Mouse (Mus musculus) heart, adult 18-20 months (tissue): Measurements from ENCODE around the gene Baiap2. TPM values are rescaled to one million over a fixed set of nuclear protein-coding genes. Genes with fewer than 3 reads are reported as not detected.

ENCODE experiments used
- DNase-seq, 2 experiments: peaks; one replicate each; pipeline ENCODE4 v3.0.0; 2021 to 2022; ENCODE audit warnings: mixed read lengths in 1 of 2
- total RNA-seq, 2 experiments: library from RNA; stranded (reverse); gene quantifications; 2 replicates each; pipeline ENCODE4 v1.2.3; 2021

The Baiap2 gene
- total RNA-seq, 2 experiments from 2014 or later, result 6.5 to 10.7 TPM

- DNase-seq, result peak; percentile 40 to 77
Observed at GRCm38 (mm10) chr11:119919897-119920296, 22.7 kb upstream of the Baiap2 start.

DNA sequence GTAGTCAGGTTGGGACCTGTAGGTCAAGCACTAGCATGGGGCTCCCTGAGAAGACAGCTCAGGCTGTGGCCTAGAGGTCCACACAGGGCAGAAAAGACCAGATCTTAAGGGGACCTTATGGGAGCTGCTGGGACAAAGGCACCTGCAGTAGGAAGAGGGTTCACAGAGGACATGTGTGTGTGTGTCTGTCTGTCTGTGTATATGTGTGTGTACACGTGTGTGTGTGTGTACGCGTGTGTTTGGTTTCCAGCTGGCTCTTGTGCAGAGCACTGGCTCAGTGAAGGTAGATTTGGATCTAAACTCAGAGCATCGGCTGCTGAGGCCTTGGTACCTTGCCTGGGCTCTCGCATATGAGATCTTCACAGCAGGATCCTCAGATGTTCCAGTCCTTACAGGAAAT lies 21.9 kb upstream of the Baiap2 start:
- DNase-seq, result no peak

GRCm38 (mm10) chr11:119925176-119925575 lies 17.4 kb upstream of the Baiap2 start:
- peak in 1 of 2 experiments; percentile 76 for DNase-seq

DNA sequence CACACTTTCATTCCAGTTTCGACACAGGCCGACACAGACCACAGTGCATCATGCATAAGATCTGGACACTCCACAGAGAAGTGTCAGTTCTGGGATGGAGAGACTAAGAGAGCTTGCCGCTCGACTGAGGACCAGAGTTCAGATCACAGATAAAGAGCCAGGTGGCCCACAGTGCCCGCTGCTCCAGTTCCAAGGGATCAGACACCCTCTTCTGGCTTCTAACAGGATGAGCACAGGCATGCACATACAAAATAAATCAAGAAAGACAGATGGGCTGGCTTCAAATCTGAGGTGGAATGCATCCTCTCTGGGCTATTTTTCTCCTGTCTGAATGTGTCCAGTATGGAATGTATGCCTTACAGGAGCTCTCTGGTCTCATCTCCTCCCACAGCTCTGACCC lies 15.8 kb upstream of the Baiap2 start:
- DNase-seq, result no peak

- DNase-seq, result peak; percentile 71 to 85
Observed at GRCm38 (mm10) chr11:119928023-119928681, 14.4 kb upstream of the Baiap2 start.

GRCm38 (mm10) chr11:119929603-119930265 lies 12.8 kb upstream of the Baiap2 start:
- no peak for DNase-seq

GRCm38 (mm10) chr11:119931809-119932208 lies 10.8 kb upstream of the Baiap2 start:
- DNase-seq, result no peak

GRCm38 (mm10) chr11:119933142-119933541 lies 9.4 kb upstream of the Baiap2 start:
- DNase-seq, result peak; percentile 40 to 82

GRCm38 (mm10) chr11:119933819-119934583 lies 8.6 kb upstream of the Baiap2 start:
- no peak for DNase-seq

GRCm38 (mm10) chr11:119934773-119935172 lies 7.8 kb upstream of the Baiap2 start:
- no peak for DNase-seq

DNA sequence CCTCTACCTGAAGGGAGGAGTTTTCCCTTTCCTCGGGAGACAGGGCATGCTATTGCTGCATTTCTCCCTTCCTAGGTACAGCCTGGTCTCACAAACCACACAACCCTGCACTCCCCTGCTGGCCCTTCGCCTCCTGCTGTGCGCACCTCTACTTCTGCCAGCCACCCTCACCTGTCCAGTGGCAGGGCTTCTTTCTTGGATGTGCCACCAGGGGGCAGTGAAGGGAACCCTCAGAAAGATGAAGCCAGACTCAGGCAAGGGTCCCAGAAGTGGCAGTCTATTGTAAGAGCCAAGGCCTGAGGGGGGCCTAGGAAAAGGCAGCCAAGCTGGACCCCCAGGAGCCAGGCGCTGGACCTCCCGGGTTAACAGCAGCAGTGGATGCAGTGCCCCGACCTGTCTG lies 7.1 kb upstream of the Baiap2 start:
- peak; percentile 61 to 84 for DNase-seq

DNA sequence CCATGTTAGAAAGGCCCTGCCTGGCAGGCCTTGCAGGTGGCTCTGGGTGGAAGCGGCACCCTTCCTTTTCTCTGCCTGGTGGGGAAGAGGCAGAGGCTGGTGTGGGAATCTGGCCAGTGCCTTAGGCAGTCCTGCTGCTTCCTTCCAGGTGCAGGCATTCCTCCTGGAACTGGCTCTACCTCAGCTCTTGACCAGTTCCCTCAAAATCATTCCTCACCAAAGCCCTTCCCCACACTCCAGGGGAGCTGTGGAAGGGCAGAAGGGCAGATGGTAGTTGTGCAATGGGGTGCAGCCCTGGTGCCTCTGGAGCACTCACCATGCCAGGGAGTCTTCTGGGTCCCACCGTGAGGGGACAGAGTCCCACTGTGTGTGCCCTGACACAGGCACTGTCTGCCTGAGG lies 6.1 kb upstream of the Baiap2 start:
- no peak for DNase-seq

DNA sequence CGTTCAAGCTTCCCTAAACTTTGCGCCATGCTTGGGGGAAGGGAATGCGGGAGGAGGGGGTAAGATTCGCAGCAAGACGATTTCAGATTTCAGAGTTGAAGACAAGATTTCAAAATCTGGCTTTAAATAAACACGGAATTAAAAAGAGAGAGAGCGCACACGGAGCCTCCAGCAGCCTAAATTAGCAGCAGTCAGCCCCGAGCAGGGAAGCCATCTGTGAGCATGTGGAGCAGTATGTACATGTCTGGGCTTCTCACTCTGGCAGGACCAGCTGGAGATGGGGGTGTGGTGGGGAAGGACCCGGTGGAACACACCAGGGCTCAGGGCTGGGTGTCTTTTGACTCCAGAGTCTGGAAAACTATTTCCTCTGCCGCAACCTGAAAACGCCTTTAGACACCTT lies 5.3 kb upstream of the Baiap2 start:
- no peak for DNase-seq

DNA sequence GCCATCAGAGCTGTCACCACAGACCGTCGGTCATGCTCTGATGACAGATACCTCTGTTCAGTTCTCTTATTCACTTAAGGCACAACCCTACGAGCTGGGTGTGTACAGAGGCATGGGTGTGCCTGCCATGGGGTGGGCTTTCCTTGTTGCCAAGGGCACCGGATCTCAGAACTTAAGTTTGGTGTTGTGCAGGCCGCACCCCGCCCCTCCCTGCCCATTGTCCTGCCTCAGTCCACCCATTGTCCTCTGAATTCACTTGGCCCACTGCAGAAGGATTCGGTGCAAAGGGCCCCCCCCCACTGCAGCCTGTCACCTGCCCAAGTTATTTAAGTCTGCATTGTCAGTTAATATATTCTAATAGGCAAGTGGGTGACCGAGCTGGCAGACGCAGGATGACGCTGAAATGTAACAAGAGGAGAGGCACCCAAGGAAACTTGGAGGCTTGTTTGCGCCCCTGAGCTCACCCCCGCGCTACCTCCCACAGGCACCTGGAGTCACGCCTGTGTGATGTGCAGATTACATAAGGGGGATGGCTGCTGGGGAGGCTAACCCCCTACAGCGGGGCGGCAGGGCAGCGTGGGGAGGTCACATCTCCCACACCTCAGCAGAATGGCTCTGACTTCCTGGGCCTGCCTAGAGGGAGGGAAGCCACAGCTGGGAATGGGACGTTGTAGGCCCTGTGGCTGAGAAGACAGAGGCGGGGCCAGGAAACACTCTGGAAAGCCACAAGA lies 4.6 kb upstream of the Baiap2 start:
- DNase-seq, result no peak

- DNase-seq, result no peak
Observed at GRCm38 (mm10) chr11:119939073-119939710, 3.4 kb upstream of the Baiap2 start.

DNA sequence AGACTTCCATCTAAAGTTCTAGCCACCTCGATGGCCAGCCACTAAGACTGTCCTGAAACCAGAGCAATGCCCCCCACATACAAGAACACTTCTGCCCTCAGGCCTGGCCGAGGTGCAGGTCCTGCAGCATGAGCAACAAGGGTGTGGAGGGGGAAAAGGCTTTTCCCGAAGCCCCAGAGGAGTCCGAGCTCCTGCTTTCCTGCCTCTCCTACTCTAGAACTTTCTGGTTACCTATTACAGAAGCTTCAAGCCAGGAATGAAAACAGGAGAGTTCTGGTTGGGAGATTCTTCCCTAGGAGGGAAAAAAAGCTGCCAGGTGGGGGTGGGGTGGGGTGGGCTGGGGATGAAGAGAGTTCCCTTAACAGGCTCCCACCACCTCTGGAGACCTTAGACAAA lies 2.9 kb upstream of the Baiap2 start:
- DNase-seq, result no peak

GRCm38 (mm10) chr11:119940142-119940541 lies 2.4 kb upstream of the Baiap2 start:
- DNase-seq, result no peak

GRCm38 (mm10) chr11:119941794-119942193 lies 769 bp upstream of the Baiap2 start:
- DNase-seq, result no peak

DNA sequence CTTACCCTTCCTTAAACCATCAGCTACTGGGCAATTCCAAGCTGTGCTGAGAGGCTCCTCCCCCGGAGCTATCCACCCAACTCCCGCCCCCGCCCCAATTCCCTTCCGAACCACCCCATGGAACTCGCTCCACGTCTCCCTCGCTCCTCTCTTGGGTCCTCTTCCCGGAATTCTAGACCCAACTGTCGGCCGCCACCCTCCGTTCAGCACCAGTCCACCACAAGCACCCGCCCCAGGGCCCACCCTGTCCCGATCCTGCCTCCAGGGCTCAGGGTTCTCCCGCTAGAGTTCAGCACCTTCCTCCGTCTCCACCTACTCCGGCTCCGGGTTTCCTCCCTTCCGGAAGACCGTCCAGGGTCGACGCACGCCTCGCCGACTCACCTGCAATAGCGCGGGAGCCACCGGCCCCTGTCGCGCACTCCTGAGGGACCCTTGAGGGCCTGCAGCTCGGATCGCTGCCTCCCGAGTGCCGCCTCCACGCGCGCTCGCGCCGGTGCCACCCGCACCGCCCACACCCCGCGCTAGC lies 299 bp upstream of the Baiap2 start:
- DNase-seq, result no peak

DNA sequence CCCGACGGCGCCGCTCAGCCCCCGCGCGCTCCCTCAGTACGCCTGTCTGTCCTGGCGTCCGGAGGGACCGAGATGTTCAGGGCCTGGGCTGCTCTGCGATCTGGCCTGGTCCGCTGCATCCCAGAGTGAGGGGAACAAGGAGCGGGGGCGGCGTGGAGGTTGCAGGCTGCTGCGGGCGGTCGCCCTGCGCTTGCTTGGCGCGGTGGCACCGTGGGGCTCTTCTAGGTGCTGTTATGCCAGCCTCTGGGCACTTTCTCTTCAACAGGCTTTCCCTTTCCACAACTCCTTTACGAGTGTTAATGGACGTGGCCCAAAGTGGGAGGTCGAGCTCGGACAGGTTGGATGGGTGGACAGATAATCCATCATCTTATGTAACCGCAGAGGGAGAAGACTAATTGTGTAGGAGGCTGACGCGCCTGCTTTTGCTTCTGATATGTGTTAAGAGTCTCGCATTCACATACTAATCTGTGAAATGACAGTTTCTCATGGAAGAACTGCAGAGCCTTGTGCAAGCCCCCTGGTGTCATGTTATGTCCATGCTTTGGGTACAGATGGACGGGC lies 945 bp downstream of the Baiap2 start:
- DNase-seq, result peak; percentile 54 to 58

GRCm38 (mm10) chr11:119945343-119945742 lies 2.8 kb downstream of the Baiap2 start:
- DNase-seq, result peak; percentile 65 to 85
